Mouse (Mus musculus) layer of hippocampus, adult 11-12 months (tissue): ENCODE measurements around the gene Fam114a2.
"Not testable (repeated sequence)": the region's sequence is repeated elsewhere in the genome, so short reads cannot be mapped to it uniquely, and the experiment has no call there.

Source experiments
- DNase-seq: peaks from one replicate; pipeline ENCODE4 v3.0.0; 2022; ENCODE audit warnings: low spot score

Gene Fam114a2

DNA sequence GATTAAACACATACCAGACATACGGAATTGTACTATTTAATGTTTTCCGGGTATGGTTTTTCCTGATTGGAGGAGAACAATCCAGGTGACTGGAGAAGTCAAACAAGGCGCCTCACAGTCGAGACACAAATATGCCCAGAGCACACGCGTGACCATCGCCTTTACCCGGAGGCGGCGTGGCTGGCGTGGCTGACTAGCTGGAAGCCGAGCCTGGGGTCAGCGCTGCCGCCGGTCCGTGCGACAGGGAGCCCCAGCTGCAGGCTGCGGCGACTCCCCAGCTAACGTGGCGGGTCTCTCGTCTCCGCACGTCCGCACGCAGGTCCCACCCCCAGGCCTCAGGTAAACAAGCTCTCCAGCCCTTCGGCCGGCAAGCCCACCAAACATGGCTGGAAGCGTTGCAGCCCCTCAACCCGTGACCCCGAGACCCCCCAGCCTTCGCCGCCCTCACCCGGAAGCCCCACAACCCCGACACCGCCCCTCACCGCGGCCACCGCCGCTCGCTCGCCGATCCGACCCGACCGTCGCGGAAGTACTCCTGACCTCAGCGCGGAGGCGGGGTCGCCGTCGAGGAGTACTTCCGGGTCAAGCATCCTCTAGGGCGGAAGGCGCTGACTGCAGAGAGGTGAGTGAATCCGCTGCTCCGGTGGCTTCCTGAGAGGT, at the start of gene Fam114a2, which contains the start of gene Mfap3:
Gene Fam114a2 (minus strand): TSS at position 527 of the 660 bp plus-strand sequence.
Gene Mfap3 (plus strand): TSS at position 574 of the 660 bp plus-strand sequence.
- DNase-seq: peak; percentile 90

- DNase-seq: no peak
These were observed 47.9 kb upstream of the Fam114a2 start for GRCm38 (mm10) chr11:57566091-57567035.

DNA sequence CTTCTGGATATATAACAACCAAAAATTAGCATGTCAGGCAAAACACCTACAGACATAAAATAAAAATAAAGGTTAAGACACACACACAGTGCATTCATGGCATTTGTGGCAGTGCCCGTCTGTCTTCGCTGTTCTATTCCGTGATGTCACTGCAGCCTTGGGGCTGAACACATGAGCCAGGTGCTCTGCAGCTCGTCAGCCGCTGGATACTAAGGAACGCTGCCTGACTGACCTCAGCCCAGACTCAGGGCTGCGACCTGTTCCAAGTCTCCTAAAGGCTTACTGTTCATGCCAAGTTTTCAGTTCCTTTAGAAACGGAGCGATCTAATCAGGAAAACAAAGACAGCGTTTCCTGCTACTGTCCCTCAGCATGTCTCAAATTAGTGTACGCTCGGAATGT, 46.1 kb upstream of the Fam114a2 start:
- DNase-seq: no peak

DNA sequence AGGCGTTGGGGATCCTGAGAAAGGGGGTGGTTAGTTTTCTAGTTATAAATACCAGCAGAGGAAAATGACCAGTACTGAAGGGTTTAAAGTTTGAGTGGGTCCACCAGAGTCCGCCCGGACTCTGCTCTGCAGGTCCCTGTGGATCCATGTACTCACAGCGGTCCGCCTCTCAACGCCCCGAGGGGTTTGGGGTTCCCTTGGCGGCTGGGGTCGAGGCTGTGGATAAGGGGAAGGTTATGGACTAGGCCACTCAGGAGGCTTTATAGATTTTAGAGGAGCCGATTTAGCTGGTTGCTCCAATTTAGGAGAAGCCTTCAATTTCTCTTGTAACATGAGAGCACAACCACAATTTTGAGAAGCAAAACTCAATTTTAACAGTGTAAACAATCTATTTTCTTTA, 39.5 kb upstream of the Fam114a2 start:
- not testable (repeated sequence) for DNase-seq

DNA sequence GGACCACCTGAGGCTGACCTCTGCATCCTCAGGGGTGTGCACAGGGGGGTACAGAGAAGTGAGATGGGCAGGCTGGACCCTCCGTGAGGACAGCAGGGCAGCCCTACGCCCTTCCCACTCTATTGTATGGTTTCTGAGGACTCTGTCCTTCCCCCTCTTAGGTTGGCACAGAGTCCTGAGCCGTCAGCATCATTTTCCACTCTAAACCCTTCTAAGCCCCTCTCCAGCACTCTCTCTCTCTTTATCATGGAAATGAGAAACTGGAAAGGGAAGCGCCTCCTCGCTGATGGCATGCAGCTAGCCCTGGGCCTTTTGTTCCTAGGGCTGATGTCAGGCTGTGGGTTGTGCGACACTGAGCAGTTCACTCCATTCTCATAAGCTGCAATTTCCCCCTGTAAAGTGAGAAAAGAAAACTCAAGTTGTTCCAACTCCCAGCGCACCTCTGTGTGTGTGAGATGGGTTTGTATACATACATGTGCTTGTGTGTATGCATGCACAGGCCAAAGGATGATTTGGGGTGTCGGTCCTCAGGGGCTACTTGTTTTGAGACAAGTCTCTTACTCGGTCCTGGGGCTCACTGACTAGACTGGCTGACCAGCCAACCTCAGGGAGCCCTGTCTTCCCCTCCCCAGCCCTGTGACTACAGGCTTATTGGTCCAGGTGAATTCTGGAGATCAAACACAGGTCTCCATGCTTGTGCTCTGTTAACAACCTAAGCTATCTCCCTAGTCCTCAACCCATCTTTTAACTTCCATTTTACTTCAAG, 34.8 kb upstream of the Fam114a2 start:
- DNase-seq: no peak

GRCm38 (mm10) chr11:57551016-57551415, 32.6 kb upstream of the Fam114a2 start:
- DNase-seq: no peak

DNA sequence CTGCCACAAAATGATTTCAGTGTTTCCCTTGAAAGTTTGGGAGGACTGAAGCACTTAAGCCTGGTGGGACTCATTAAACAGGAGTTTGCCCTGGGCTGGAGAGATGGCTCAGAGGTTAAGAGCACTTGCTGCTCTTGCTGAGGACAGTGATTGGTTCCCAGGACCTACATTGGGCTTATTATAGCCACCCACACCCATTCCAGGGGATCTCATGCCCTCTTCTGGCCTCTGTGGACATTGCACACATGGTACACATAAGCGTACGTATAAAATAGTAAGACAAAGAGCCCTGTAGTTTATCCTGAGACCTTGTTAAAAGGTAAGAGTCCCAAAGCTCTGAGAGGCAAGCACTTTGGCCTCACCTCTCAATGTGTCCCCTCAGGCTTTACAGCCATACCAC, 31.8 kb upstream of the Fam114a2 start:
- DNase-seq: no peak

GRCm38 (mm10) chr11:57548618-57549550, 30.5 kb upstream of the Fam114a2 start:
- DNase-seq: peak; percentile 87

GRCm38 (mm10) chr11:57540681-57541080, 22.3 kb upstream of the Fam114a2 start:
- no peak for DNase-seq

DNA sequence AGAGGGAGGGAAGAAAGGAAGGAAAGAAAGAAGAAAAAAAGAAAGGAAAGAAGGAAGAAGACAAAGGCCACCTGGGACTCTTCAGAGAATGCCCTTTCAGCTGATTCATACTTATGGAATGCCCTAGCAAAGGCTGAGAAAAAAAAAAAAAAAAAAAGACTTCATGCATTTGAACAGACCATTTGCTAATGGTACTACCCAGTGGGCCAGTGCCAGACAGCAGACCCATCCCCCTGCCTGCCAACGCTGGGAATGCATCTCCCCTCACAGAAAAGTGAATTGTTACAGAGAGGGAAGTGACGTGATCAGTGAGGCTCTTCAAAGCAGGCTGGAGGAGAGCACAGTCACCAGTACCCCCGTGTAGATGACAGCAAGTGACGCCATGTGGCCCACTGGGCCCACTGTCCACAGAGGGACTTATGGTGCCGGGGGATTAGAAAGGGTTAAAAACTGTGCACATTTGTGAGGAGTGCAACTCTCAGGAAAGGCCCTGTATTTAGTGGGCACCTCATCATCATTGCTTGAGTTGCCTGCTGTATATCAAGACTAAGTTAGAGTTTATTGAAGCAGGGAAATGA, 21.5 kb upstream of the Fam114a2 start:
- no peak for DNase-seq

DNA sequence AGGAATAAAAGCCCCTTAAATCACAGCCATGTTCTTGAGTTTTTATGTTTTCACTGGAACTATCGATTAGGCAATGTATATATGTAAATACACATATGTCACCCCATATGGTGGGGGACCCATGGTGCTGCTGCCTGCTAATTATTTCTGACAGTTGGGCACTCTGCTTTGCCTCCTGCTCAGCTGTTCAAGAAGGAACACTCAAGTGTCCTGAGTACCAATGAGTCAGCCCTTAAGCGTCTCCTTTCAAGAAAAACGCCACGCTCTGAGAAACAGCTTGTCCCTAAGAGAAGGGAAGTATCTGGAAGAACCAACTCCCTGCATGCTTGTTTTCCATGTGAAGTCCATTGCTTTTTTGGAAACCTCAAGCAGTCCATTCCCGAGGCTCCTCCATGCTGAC, 17.5 kb upstream of the Fam114a2 start:
- DNase-seq: no peak

DNA sequence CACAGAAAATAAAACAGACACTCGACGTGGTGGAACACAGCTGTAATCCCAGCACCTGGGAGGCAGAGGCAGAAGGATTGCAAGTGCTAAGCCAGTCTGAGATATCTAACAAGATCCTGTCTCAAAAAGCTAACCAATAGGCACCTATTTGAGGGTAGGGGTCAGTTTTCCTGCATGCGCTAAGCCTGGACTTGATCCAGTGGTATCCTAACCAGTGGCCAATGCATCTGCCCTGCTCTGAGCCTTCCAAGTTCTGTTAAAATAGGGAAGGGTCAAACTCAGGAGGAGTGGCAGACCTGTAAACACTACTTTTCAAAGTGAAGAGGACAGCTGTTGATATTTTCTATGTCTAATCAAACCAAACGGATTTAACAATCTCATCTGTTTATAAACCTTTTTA, 13.9 kb upstream of the Fam114a2 start:
- no peak for DNase-seq

DNA sequence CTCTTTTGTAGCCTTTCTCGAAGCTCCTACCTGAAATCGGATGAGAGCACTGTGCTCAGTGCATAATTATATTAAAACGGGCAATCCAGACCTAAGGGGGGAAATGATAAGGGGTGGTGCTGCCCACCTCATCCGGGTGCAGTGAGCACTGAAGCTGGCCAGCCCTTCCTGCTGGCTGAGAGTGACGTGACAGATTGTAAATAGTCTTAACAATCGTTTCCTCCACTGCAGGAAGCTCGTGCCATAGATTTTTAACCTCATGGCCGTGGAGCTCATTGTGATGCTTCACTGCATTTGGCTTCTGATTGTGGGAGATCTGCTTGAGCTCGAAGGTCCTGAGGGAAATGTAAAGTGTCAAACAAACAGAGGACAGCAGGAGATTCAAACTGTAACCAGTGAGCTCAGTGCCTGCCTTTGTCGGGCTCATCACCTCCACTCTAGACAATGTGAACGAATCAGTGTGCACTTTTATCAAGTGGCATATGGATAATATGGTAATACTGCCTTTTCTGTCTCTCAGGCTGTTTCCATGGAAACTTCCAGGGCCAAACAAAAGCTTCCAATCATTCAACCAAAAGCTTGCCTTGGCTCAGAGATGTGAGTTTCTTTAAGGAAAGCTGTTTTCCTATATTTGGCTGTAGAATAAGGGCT, 13.0 kb upstream of the Fam114a2 start:
- DNase-seq: no peak

DNA sequence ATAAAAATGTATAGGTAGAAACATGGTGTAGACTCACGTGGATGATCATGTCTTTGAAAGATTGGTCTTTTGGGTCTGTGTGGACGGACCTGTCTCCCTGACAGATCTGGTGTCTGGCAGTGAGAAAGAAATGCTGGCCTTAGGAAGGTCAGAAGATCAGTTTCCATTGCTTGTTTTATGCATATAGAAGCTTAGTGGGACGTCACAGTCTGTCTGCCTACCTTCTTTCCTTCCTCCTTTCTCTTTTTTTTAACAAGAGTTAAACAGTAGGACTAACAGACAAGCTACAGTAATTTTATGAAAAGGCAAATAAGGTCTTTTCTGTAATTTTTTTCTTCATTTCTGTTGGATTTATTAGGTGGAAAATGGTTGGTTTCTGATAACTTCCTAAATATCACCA, 10.7 kb upstream of the Fam114a2 start:
- no peak for DNase-seq

- no peak for DNase-seq
These were observed 9.1 kb upstream of the Fam114a2 start for GRCm38 (mm10) chr11:57527506-57527905.

DNA sequence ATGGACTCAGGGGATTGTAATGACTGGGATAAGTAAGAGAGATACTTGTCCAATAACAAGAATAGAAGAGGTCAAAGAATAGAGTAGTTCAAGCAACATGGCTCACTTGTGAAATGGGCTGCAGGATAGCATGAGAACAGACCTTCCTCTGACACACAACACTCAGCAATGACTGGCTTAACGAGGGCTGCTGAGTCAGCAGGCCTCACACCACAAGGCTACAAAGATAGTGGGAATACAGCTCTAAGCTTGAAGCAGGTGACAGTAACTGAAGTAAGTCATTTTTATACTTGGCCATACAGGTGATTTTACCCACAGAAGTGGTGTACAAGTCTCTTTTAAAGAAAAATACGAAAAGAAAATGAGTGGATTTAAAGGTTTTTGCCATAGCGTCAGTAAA, 7.5 kb upstream of the Fam114a2 start:
- no peak for DNase-seq

DNA sequence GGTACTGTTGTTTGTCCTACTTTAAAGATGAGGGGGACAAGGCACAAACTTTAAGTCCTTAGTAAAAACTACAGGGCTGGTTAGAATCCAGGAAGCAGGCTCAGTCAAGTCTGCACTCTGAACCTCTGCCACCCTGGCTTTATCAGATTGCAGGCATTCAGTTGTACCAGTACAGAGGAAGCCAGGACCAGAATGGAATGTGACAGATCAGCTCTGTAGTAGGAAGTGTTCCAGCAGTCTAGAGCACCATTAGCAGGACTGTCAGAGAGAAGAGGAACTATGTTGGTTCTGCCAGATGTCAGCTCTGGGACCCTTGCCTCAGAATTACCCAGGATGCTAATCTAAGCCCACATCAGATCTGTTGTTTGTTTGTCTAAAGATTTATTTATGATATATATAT, 6.2 kb upstream of the Fam114a2 start:
- no peak for DNase-seq

DNA sequence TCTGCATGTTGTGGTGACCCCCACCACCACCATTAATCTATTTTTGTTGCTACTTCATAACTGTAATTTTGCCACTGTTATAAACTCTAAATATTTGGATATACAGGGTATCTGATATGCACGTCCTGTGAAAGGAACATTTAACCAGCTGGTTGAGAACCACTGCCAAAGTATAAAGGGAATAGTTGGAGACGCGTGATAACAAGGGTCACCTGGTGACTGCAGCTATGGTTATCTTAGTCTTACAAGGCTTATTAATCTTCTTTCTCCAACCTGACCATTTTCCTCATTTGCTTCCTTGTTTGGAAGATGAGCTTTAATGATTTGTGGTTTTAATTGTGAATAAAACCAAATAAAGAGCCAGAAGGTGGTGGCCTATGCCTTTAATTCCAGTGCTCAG, 5.0 kb upstream of the Fam114a2 start:
- DNase-seq: no peak

DNA sequence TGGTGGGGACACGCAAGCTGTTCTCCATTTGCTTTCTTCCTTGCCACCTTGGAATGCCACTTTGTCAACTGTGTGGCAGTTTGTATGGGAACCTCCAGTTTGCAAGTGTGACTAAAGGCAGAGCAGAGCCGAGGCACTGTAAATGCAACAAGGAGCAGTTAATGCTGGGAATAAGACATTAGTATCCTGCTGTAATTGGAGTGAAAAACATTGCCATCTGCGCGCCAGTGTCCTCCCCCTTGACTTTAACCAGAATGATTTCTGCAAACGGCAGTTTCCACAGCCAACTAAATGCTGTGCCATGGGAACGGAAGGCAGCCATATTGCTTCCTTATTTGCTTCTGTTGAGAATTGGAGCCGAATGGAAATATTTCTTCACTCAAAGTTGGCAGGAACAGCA, 3.6 kb upstream of the Fam114a2 start:
- DNase-seq: peak; percentile 77

- no peak for DNase-seq
These were observed 2.8 kb upstream of the Fam114a2 start for GRCm38 (mm10) chr11:57521206-57521605.
